23 mouse cellular contexts compared by ENCODE assay signal in genomic region chr2:132717537-132717912, GRCm38 (mm10). TPM values are rescaled to one million over a fixed set of nuclear protein-coding genes. Genes with fewer than 3 reads are reported as not detected.
DNase-seq lines count a peak whose midpoint lies in the region; ATAC-seq and TF ChIP-seq lines count a peak whose summit lies in the region.
"Had no signal": no experiment of that assay in that cellular context is flagged by ENCODE, and none has a peak within 500 bp of the region (broad histone marks: within the 10 kb centered on the region; RNA-seq: fewer than 3 reads in every experiment).

No protein-coding gene starts in this region.

- peaks cover 36% of the 10 kb centered on the region for H3K4me1 ChIP-seq in cerebellum, adult 2 months (ENCODE audit: control insufficient read depth, insufficient read depth, low read length)

- peak; percentile 77 for ATAC-seq in frontal cortex, adult (ENCODE audit: low TSS enrichment)
- ATAC-seq: activated CD4-positive, CD25-positive, alpha-beta regulatory T cell, adult 4 months; forebrain, embryonic 16.5 days; hindbrain, embryonic 16.5 days; inflammation-experienced regulatory T-cells, adult 6 months; intestine, postnatal 0 days; Patski had no signal

- 31% methylated on average over 5 of the region's 5 CpGs for WGBS in cerebellum, adult 2 months

- H3K27me3 ChIP-seq in cerebellum, adult 2 months (ENCODE audit: control insufficient read depth, insufficient read depth, low read length): no peaks in the 10 kb centered on the region
- H3K27me3 ChIP-seq: CH12.LX; embryonic facial prominence, embryonic 13.5 days; forebrain, embryonic 12.5 days; hindbrain, embryonic 12.5 days; Patski had no signal

- no peak for TF ChIP-seq CTCF in cerebellum, adult 2 months (IDR thresholded peaks at IDR 0.05; ENCODE audit: borderline replicate concordance, insufficient read depth, low read depth, low read length)

- no peak for TF ChIP-seq POLR2A in cerebellum, adult 2 months (IDR thresholded peaks at IDR 0.05; ENCODE audit: borderline replicate concordance, insufficient read depth, low read length)

- no peak overlapping the region for H3K4me3 ChIP-seq in cerebellum, adult 2 months (replicated peaks; ENCODE audit: insufficient read depth, low read depth, low read length)
- H3K4me3 ChIP-seq: embryonic facial prominence, embryonic 13.5 days; forebrain, embryonic 12.5 days; gastrocnemius, adult 2 months; heart, embryonic 10.5 days; hindbrain, embryonic 12.5 days had no signal

- peak overlapping the region; percentile 92; the same call in 1 of the 2 replicates for H3K27ac ChIP-seq in cerebellum, adult 2 months (ENCODE audit: insufficient read depth, low read length)
- H3K27ac ChIP-seq: embryonic facial prominence, embryonic 13.5 days; forebrain, embryonic 12.5 days; gastrocnemius, adult 2 months; heart, embryonic 10.5 days; hindbrain, embryonic 12.5 days had no signal

- peak; percentile 44 to 76 for DNase-seq in cerebellum, adult 2 months
- DNase-seq in cerebellum, adult 11 months: no peak
- no peak for DNase-seq in frontal cortex, postnatal 10 days (ENCODE audit: low spot score in 2 of 2)
- DNase-seq in left cerebral cortex, adult 9 months (ENCODE audit: low spot score in 2 of 2): peak; percentile 28 to 39
- DNase-seq in left cerebral cortex, adult 11 months (ENCODE audit: low spot score): no peak
- peak; percentile 81 for DNase-seq in telencephalon, adult 2 months (ENCODE audit: low read depth, low spot score)
- DNase-seq: adrenal gland, postnatal 14 days; gastrocnemius, adult 2 months; gastrocnemius, postnatal 25 days; heart, postnatal 10 days; heart, postnatal 4 days had no signal

RNA-seq across cellular contexts. Expression of gene Shld1, which starts 30.8 kb away (rescaled TPM):
- polyA plus RNA-seq in cerebellum, adult 2 months (2012; rRNA removed): 29.5 and 29.7 TPM in 2 replicates

Comparison
In these comparisons a context has a peak if more than half of its experiments do, and no peak if none do; other contexts are left out.
1. DNase-seq: peak in cerebellum, adult 2 months (2 of 2), left cerebral cortex, adult 9 months (2 of 2) and telencephalon, adult 2 months (single experiment); none in cerebellum, adult 11 months (single experiment), frontal cortex, postnatal 10 days (0 of 2) and left cerebral cortex, adult 11 months (single experiment).